Mouse (Mus musculus): ENCODE measurements around the gene Map3k14.

DNA sequence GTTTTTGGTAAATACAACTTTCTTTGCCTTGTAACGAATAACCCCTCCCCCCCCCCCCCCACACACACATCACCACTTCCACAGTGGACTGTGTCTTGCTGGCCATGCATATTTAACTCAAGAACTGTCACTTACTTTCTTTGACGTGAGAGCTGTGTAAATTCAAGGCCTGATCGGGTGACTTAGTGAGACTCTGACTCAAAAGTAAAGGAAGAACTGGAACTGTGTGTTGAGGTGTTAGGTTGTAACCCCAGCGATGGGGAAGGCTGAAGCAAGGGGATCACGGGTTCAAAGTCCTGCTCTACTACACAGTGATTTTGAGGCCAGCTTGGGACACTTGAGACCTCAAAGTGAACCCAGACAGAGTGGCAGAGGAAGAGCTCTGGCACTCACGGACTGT lies 46.3 kb upstream of the Map3k14 start:
- TF ChIP-seq CTCF (conservative IDR thresholded peaks at IDR 0.05; ENCODE audit: low read length) (no peak), NANOG (IDR thresholded peaks at IDR 0.05; ENCODE audit: borderline replicate concordance, low read length) (no peak)
